ENCODE assay signal across 21 mouse cellular contexts in genomic region chr2:52252037-52252436, GRCm38 (mm10).
DNase-seq lines count a peak whose midpoint lies in the region; ATAC-seq lines count a peak whose summit lies in the region.
"Had no signal": no experiment of that assay in that cellular context is flagged by ENCODE, and none has a peak within 500 bp of the region (broad histone marks: within the 10 kb centered on the region; RNA-seq: fewer than 3 reads in every experiment).

No protein-coding gene starts in this region.

- no peak overlapping the region for H3K4me2 ChIP-seq in forebrain, embryonic 16.5 days (ENCODE audit: low read length)
- H3K4me2 ChIP-seq: embryonic facial prominence, embryonic 13.5 days; heart, embryonic 11.5 days; hindbrain, embryonic 13.5 days; intestine, embryonic 15.5 days had no signal

- H3K27me3 ChIP-seq in forebrain, embryonic 16.5 days (replicated peaks; ENCODE audit: control insufficient read depth, insufficient read depth, low read length): no peaks in the 10 kb centered on the region
- H3K27me3 ChIP-seq: embryonic facial prominence, embryonic 13.5 days; hindbrain, embryonic 13.5 days; intestine, embryonic 15.5 days had no signal

- WGBS in forebrain, embryonic 16.5 days: 62% methylated on average over 1 of the region's 1 CpGs

- peak; percentile 95 for ATAC-seq in common myeloid progenitor, adult 5-6 weeks (replicated peaks; ENCODE audit: low read depth, poor library complexity, severe bottlenecking)
- peak; percentile 71 to 88 for ATAC-seq in hematopoietic stem cell, adult 5-6 weeks (replicated peaks in 1 of 2; ENCODE audit: insufficient read depth in 1 of 2, low FRiP score in 2 of 2, low TSS enrichment in 1 of 2, low read depth in 1 of 2, poor library complexity in 2 of 2, severe bottlenecking in 2 of 2)
- no peak for ATAC-seq in forebrain, embryonic 16.5 days
- ATAC-seq: activated CD4-positive, CD25-positive, alpha-beta regulatory T cell, adult 4 months; forebrain, embryonic 14.5 days; hindbrain, embryonic 16.5 days; intestine, embryonic 15.5 days had no signal

- H3K36me3 ChIP-seq in forebrain, embryonic 16.5 days (ENCODE audit: control insufficient read depth, insufficient read depth): no peaks in the 10 kb centered on the region
- H3K36me3 ChIP-seq: embryonic facial prominence, embryonic 13.5 days; hindbrain, embryonic 10.5 days; hindbrain, embryonic 13.5 days; intestine, embryonic 15.5 days had no signal

- DNase-seq in lung, postnatal 36 days: peak; percentile 5
- DNase-seq in lung, postnatal 14 days: no peak
- no peak for DNase-seq in layer of hippocampus, postnatal 14 days (ENCODE audit: low spot score in 2 of 2)
- DNase-seq: adrenal gland, postnatal 10 days; adrenal gland, postnatal 36 days; cerebellum, adult 18-20 months; cerebellum, adult 9-10 months; cerebellum, postnatal 14 days; gastrocnemius, postnatal 10 days; gastrocnemius, postnatal 36 days had no signal

- H3K4me3 ChIP-seq in forebrain, embryonic 16.5 days (replicated peaks; ENCODE audit: low read length): no peak overlapping the region
- H3K4me3 ChIP-seq: embryonic facial prominence, embryonic 13.5 days; hindbrain, embryonic 10.5 days; hindbrain, embryonic 13.5 days; intestine, embryonic 15.5 days had no signal

- no peak overlapping the region for H3K9ac ChIP-seq in forebrain, embryonic 16.5 days (replicated peaks; ENCODE audit: low read depth, low read length)
- H3K9ac ChIP-seq: embryonic facial prominence, embryonic 13.5 days; hindbrain, embryonic 13.5 days; intestine, embryonic 15.5 days had no signal

- H3K4me1 ChIP-seq in forebrain, embryonic 16.5 days (replicated peaks; ENCODE audit: control insufficient read depth, insufficient read depth, low read length): peaks cover 6% of the 10 kb centered on the region
- H3K4me1 ChIP-seq: embryonic facial prominence, embryonic 13.5 days; hindbrain, embryonic 10.5 days; intestine, embryonic 15.5 days had no signal

- no peak overlapping the region for H3K27ac ChIP-seq in forebrain, embryonic 16.5 days (ENCODE audit: low read length)
- H3K27ac ChIP-seq: embryonic facial prominence, embryonic 13.5 days; hindbrain, embryonic 10.5 days; hindbrain, embryonic 13.5 days; intestine, embryonic 15.5 days had no signal

- no peaks in the 10 kb centered on the region for H3K9me3 ChIP-seq in forebrain, embryonic 16.5 days (ENCODE audit: control insufficient read depth, low read length)
- H3K9me3 ChIP-seq: embryonic facial prominence, embryonic 13.5 days; hindbrain, embryonic 10.5 days; hindbrain, embryonic 13.5 days; intestine, embryonic 15.5 days had no signal
